Mouse (Mus musculus): ENCODE data around the gene Rps21. TPM values are rescaled to one million over a fixed set of nuclear protein-coding genes. Genes with fewer than 3 reads are reported as not detected.

Rps21 gene
- polyA plus RNA-seq, 1 experiment from 2014 or later: 337 TPM

GRCm38 (mm10) chr2:180262891-180263290 lies 5.7 kb downstream of the Rps21 start:
- Histone ChIP-seq H3K27me3 (no peaks in the 10 kb centered on the region), H3K4me2 (no peak overlapping the region), H3K4me1 (replicated peaks) (peaks cover 11% of the 10 kb centered on the region), H3K9ac (no peak overlapping the region), H3K4me3 (no peak overlapping the region), H3K36me3 (peaks cover 44% of the 10 kb centered on the region), H3K9me3 (no peaks in the 10 kb centered on the region), H3K27ac (replicated peaks) (no peak overlapping the region)
- 91% methylated on average over 10 of the region's 10 CpGs for WGBS
- ATAC-seq (ENCODE audit: low FRiP score, low read depth): no peak

GRCm38 (mm10) chr2:180267955-180268354 lies 10.8 kb downstream of the Rps21 start:
- no peak overlapping the region for H3K27ac ChIP-seq (replicated peaks)
- peaks cover 6% of the 10 kb centered on the region; the same call in 1 of the 2 replicates for H3K36me3 ChIP-seq
- WGBS: 58% methylated on average over 2 of the region's 2 CpGs
- H3K4me1 ChIP-seq (replicated peaks): peaks cover 31% of the 10 kb centered on the region
- no peak overlapping the region for H3K9ac ChIP-seq
- ATAC-seq (ENCODE audit: low FRiP score, low read depth): no peak
- no peak overlapping the region for H3K4me3 ChIP-seq
- H3K27me3 ChIP-seq: no peaks in the 10 kb centered on the region
- H3K9me3 ChIP-seq: no peaks in the 10 kb centered on the region
- no peak overlapping the region for H3K4me2 ChIP-seq

GRCm38 (mm10) chr2:180269329-180269728 lies 12.2 kb downstream of the Rps21 start:
- Histone ChIP-seq H3K4me1 (replicated peaks) (peaks cover 34% of the 10 kb centered on the region), H3K27me3 (no peaks in the 10 kb centered on the region), H3K27ac (replicated peaks) (no peak overlapping the region), H3K4me3 (no peak overlapping the region), H3K9ac (no peak overlapping the region), H3K9me3 (no peaks in the 10 kb centered on the region), H3K4me2 (no peak overlapping the region), H3K36me3 (0 out of 2 replicates have a peak, but pooled peaks cover 5% of the 10 kb centered on the region)
- ATAC-seq (ENCODE audit: low FRiP score, low read depth): no peak
- 90% methylated on average over 10 of the region's 10 CpGs for WGBS

- Histone ChIP-seq H3K9me3 (no peaks in the 10 kb centered on the region), H3K27ac (replicated peaks) (no peak overlapping the region), H3K27me3 (peaks cover 8% of the 10 kb centered on the region), H3K36me3 (0 out of 2 replicates have a peak, but pooled peaks cover 2% of the 10 kb centered on the region), H3K9ac (no peak overlapping the region), H3K4me1 (replicated peaks) (peaks cover 34% of the 10 kb centered on the region), H3K4me3 (no peak overlapping the region), H3K4me2 (no peak overlapping the region)
- WGBS: 82% methylated on average over 7 of the region's 7 CpGs
- ATAC-seq (ENCODE audit: low FRiP score, low read depth): no peak
Measured at GRCm38 (mm10) chr2:180270537-180271255, 13.5 kb downstream of the Rps21 start.

- peaks cover 37% of the 10 kb centered on the region for H3K4me1 ChIP-seq (replicated peaks)
- peak overlapping the region; percentile 88 for H3K4me3 ChIP-seq
- peak overlapping the region; percentile 65 for H3K4me2 ChIP-seq
- H3K27me3 ChIP-seq: peaks cover 8% of the 10 kb centered on the region
- no peaks in the 10 kb centered on the region for H3K9me3 ChIP-seq
- peak overlapping the region; percentile 96 for H3K9ac ChIP-seq
- no peak for ATAC-seq (ENCODE audit: low FRiP score, low read depth)
- no peak overlapping the region for H3K27ac ChIP-seq (replicated peaks)
- 76% methylated on average over 5 of the region's 5 CpGs for WGBS
- 0 out of 2 replicates have a peak, but pooled peaks cover 2% of the 10 kb centered on the region for H3K36me3 ChIP-seq
Measured at GRCm38 (mm10) chr2:180271804-180272395, 14.7 kb downstream of the Rps21 start.

GRCm38 (mm10) chr2:180272884-180273321 lies 15.7 kb downstream of the Rps21 start:
- H3K9ac ChIP-seq: peak overlapping the region; percentile 96
- peaks cover 37% of the 10 kb centered on the region for H3K4me1 ChIP-seq (replicated peaks)
- peak; percentile 24 for ATAC-seq (ENCODE audit: low FRiP score, low read depth)
- peak overlapping the region; percentile 65 for H3K4me2 ChIP-seq
- peaks cover 8% of the 10 kb centered on the region for H3K27me3 ChIP-seq
- under 1% methylated on average over 33 of the region's 37 CpGs for WGBS
- 0 out of 2 replicates have a peak, but pooled peaks cover under 1% of the 10 kb centered on the region for H3K36me3 ChIP-seq
- H3K9me3 ChIP-seq: no peaks in the 10 kb centered on the region
- H3K4me3 ChIP-seq: peak overlapping the region; percentile 88
- H3K27ac ChIP-seq (replicated peaks): peak overlapping the region; percentile 80

- peaks cover 32% of the 10 kb centered on the region for H3K4me1 ChIP-seq (replicated peaks)
- 8% methylated on average over 68 of the region's 68 CpGs for WGBS
- peak within 1 kb of the TSS; percentile 80 for H3K27ac ChIP-seq (replicated peaks)
- H3K36me3 ChIP-seq: no peaks in the 10 kb centered on the region
- H3K4me3 ChIP-seq: peak within 1 kb of the TSS; percentile 88
- H3K27me3 ChIP-seq: peaks cover 8% of the 10 kb centered on the region
- peak; percentile 96 for ATAC-seq (ENCODE audit: low FRiP score, low read depth)
- H3K9me3 ChIP-seq: no peaks in the 10 kb centered on the region
- peak within 1 kb of the TSS; percentile 65 for H3K4me2 ChIP-seq
- peak within 1 kb of the TSS; percentile 96 for H3K9ac ChIP-seq
Measured at GRCm38 (mm10) chr2:180273394-180274244, 16.4 kb downstream of the Rps21 start, which contains the start of gene Cables2. TSS of gene Cables2 (minus strand) at chr2:180273496.

- Histone ChIP-seq H3K27ac (replicated peaks) (no peak overlapping the region), H3K27me3 (peaks cover 8% of the 10 kb centered on the region), H3K9me3 (no peaks in the 10 kb centered on the region), H3K4me1 (replicated peaks) (peaks cover 32% of the 10 kb centered on the region), H3K4me2 (no peak overlapping the region), H3K36me3 (no peaks in the 10 kb centered on the region), H3K9ac (no peak overlapping the region), H3K4me3 (no peak overlapping the region)
- WGBS: 86% methylated on average over 2 of the region's 2 CpGs
- no peak for ATAC-seq (ENCODE audit: low FRiP score, low read depth)
Measured at GRCm38 (mm10) chr2:180274523-180274922, 17.3 kb downstream of the Rps21 start.

GRCm38 (mm10) chr2:180275836-180276235 lies 18.7 kb downstream of the Rps21 start:
- ATAC-seq (ENCODE audit: low FRiP score, low read depth): peak; percentile 6; the same call in 1 of the 2 replicates
- H3K4me1 ChIP-seq (replicated peaks): peaks cover 25% of the 10 kb centered on the region
- no peaks in the 10 kb centered on the region for H3K9me3 ChIP-seq
- no peaks in the 10 kb centered on the region for H3K36me3 ChIP-seq
- H3K27ac ChIP-seq (replicated peaks): no peak overlapping the region
- H3K4me2 ChIP-seq: peak overlapping the region; percentile 39
- no peak overlapping the region for H3K4me3 ChIP-seq
- WGBS: 2% methylated on average over 8 of the region's 8 CpGs
- H3K9ac ChIP-seq: no peak overlapping the region
- H3K27me3 ChIP-seq: peaks cover 8% of the 10 kb centered on the region

- H3K27me3 ChIP-seq: peaks cover 8% of the 10 kb centered on the region
- no peak overlapping the region for H3K9ac ChIP-seq
- H3K27ac ChIP-seq (replicated peaks): no peak overlapping the region
- peaks cover 20% of the 10 kb centered on the region for H3K4me1 ChIP-seq (replicated peaks)
- H3K36me3 ChIP-seq: no peaks in the 10 kb centered on the region
- no peak overlapping the region for H3K4me3 ChIP-seq
- H3K4me2 ChIP-seq: no peak overlapping the region
- no peak for ATAC-seq (ENCODE audit: low FRiP score, low read depth)
- H3K9me3 ChIP-seq: no peaks in the 10 kb centered on the region
- 61% methylated on average over 4 of the region's 4 CpGs for WGBS
Measured at GRCm38 (mm10) chr2:180276385-180276784, 19.2 kb downstream of the Rps21 start.

- H3K9ac ChIP-seq: no peak overlapping the region
- 76% methylated on average over 8 of the region's 8 CpGs for WGBS
- H3K27me3 ChIP-seq: peaks cover 8% of the 10 kb centered on the region
- H3K9me3 ChIP-seq: no peaks in the 10 kb centered on the region
- no peak overlapping the region for H3K27ac ChIP-seq (replicated peaks)
- H3K36me3 ChIP-seq: no peaks in the 10 kb centered on the region
- ATAC-seq (ENCODE audit: low FRiP score, low read depth): no peak
- H3K4me1 ChIP-seq (replicated peaks): peaks cover 15% of the 10 kb centered on the region
- no peak overlapping the region for H3K4me3 ChIP-seq
- no peak overlapping the region for H3K4me2 ChIP-seq
Measured at GRCm38 (mm10) chr2:180276851-180277259, 19.7 kb downstream of the Rps21 start.
